Mouse (Mus musculus) embryonic facial prominence, embryonic 11.5 days (tissue): ENCODE data around the gene Smndc1. TPM values are rescaled to one million over a fixed set of nuclear protein-coding genes. Genes with fewer than 3 reads are reported as not detected.
A peak's percentile ranks its signal among the peaks of the same experiment; 100 is the strongest.

Experiments
- ATAC-seq: fragments of 200-750 bp; cut with Nextera tagmentation; replicated peaks from 2 replicates; pipeline ENCODE4 v1.8.0; 2017; ENCODE audit warnings: low read depth; ENCODE audit not compliant: insufficient number of reproducible peaks, low FRiP score, low TSS enrichment
- DNase-seq: peaks from one replicate; pipeline ENCODE4 v3.0.0-alpha.2; 2015; ENCODE audit warnings: low spot score
- H3K27ac ChIP-seq: fragments of 300-500 bp; sonication (generic); replicated peaks from 2 replicates; pipeline ENCODE4 v1.5.1; 2014; ENCODE audit warnings: mild to moderate bottlenecking, low read depth, low read length, control low read depth
- H3K27me3 ChIP-seq: fragments of 300-500 bp; sonication (generic); 2 replicates; pipeline ENCODE4 v1.6.1; 2014; ENCODE audit warnings: mild to moderate bottlenecking, low read length, moderate library complexity, mixed read lengths; ENCODE audit not compliant: control insufficient read depth, insufficient read depth
- H3K36me3 ChIP-seq: fragments of 300-500 bp; sonication (generic); replicated peaks from 2 replicates; pipeline ENCODE4 v1.6.1; 2014; ENCODE audit warnings: low read depth, mild to moderate bottlenecking, low read length, moderate library complexity, mixed read lengths; ENCODE audit not compliant: control insufficient read depth, insufficient read depth
- H3K4me1 ChIP-seq: fragments of 300-500 bp; sonication (generic); 2 replicates; pipeline ENCODE4 v1.6.1; 2014; ENCODE audit warnings: low read length, mixed read lengths; ENCODE audit not compliant: control insufficient read depth, insufficient read depth
- H3K4me2 ChIP-seq: fragments of 300-500 bp; sonication (generic); 2 replicates; pipeline ENCODE4 v1.6.1; 2014; ENCODE audit warnings: low read depth, mild to moderate bottlenecking, control low read depth, low read length, moderate library complexity
- H3K4me3 ChIP-seq: fragments of 300-500 bp; sonication (generic); 2 replicates; pipeline ENCODE4 v1.5.1; 2014; ENCODE audit warnings: low read depth, low read length, control low read depth
- H3K9ac ChIP-seq: fragments of 300-500 bp; sonication (generic); replicated peaks from 2 replicates; pipeline ENCODE4 v1.6.1; 2014; ENCODE audit warnings: mild to moderate bottlenecking, control low read depth, low read length
- H3K9me3 ChIP-seq: fragments of 300-500 bp; sonication (generic); replicated peaks from 2 replicates; pipeline ENCODE4 v1.6.1; 2016; ENCODE audit warnings: mild to moderate bottlenecking, low read length, inconsistent platforms, mixed read lengths; ENCODE audit not compliant: control insufficient read depth
- WGBS: fragments of 180-500 bp; shearing (Covaris S2); extraction: QIAGEN DNeasy Blood & Tissue Kit; methylation state at CpG from one replicate; pipeline ENCODE4 v1.1.7; 2014; 5-methylcytosine and 5-hydroxymethylcytosine counted together
- polyA plus RNA-seq: library from polyadenylated mRNA; unstranded; fragments of >200 nt; fragmentation: Nextera tagmentation; extraction: Ambion mirVana; gene quantifications from 2 replicates; pipeline ENCODE4 v1.2.1, GENCODE M21; 2014

The Smndc1 gene
- polyA plus RNA-seq, 1 experiment from 2014 or later, result 57.3 TPM

- H3K4me2 ChIP-seq, result no peak overlapping the region
- no peaks in the 10 kb centered on the region for H3K27me3 ChIP-seq
- no peaks in the 10 kb centered on the region; the same call in 1 of the 2 replicates for H3K36me3 ChIP-seq
- H3K9ac ChIP-seq, result no peak overlapping the region
- H3K4me1 ChIP-seq, result no peaks in the 10 kb centered on the region
- DNase-seq (no peak), ATAC-seq (no peak)
- H3K4me3 ChIP-seq, result no peak overlapping the region
- 81% methylated on average over 2 of the region's 2 CpGs for WGBS
- no peaks in the 10 kb centered on the region for H3K9me3 ChIP-seq
- H3K27ac ChIP-seq, result no peak overlapping the region
Observed at GRCm38 (mm10) chr19:53373570-53373969, 16.8 kb downstream of the Smndc1 start.

- no peaks in the 10 kb centered on the region for H3K4me1 ChIP-seq
- no peaks in the 10 kb centered on the region for H3K9me3 ChIP-seq
- DNase-seq (no peak), ATAC-seq (no peak)
- WGBS, result 92% methylated on average over 13 of the region's 13 CpGs
- H3K36me3 ChIP-seq, result no peaks in the 10 kb centered on the region; the same call in 1 of the 2 replicates
- H3K4me2 ChIP-seq, result no peak within 1 kb of the TSS
- no peak within 1 kb of the TSS for H3K4me3 ChIP-seq
- H3K9ac ChIP-seq, result no peak within 1 kb of the TSS
- no peaks in the 10 kb centered on the region for H3K27me3 ChIP-seq
- H3K27ac ChIP-seq, result no peak within 1 kb of the TSS
Observed at GRCm38 (mm10) chr19:53371666-53372065, 18.7 kb downstream of the Smndc1 start, which contains the start of gene Gm10197. TSS of gene Gm10197 (minus strand) at chr19:53371766.

DNA sequence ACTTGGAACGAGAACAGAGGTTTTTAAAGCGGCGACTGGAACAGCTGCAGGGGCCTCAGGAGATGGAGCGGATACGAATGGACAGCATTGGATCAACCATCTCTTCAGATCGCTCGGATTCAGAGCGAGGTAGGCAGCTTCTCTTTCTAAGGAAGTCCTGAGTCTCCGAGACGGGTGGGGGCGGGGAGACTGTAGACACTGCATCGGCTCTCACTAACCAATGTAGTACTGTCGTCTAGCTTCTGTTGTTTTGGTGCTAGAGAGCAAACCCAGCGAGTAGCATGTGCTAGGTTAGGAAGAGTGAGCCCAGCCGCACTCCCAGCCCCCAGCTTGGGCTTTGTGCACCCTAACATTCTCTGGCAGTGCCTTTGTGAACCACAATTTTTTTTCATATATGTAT is 20.1 kb downstream of the Smndc1 start:
- H3K4me3 ChIP-seq, result no peak overlapping the region
- ATAC-seq, result no peak
- H3K9me3 ChIP-seq, result no peaks in the 10 kb centered on the region
- no peak overlapping the region for H3K9ac ChIP-seq
- H3K4me1 ChIP-seq, result no peaks in the 10 kb centered on the region
- 73% methylated on average over 15 of the region's 15 CpGs for WGBS
- no peak overlapping the region for H3K27ac ChIP-seq
- DNase-seq, result no peak
- H3K27me3 ChIP-seq, result no peaks in the 10 kb centered on the region
- no peaks in the 10 kb centered on the region for H3K36me3 ChIP-seq
- no peak overlapping the region for H3K4me2 ChIP-seq

DNA sequence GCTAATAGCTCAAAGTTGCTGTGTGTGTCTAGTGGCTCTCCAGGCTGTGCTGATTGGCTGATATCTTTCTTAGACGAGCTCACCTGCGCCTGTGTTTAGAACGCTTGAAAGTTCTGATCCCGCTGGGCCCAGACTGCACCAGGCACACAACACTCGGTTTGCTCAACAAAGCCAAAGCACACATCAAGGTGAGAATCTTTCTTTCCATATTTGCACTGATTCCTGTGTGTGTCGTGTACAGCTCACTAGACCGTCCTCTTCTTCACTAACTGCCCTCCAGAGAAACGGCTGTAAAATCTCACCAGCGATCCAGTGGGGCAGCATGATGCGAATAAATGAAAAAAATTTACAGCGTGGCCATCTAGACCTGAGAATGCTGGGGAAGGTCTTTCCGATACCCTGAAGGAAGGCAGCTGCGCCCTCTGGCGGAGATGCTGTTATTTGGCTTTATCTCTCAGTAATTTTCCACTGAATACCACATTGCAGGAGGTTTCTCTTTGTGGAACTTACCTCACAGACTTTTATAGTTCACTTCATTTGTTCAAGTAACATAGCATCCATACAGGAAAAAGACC is 20.8 kb downstream of the Smndc1 start:
- Histone ChIP-seq H3K4me3 (no peak overlapping the region), H3K36me3 (no peaks in the 10 kb centered on the region), H3K4me1 (no peaks in the 10 kb centered on the region), H3K27ac (no peak overlapping the region), H3K4me2 (no peak overlapping the region), H3K27me3 (no peaks in the 10 kb centered on the region), H3K9ac (no peak overlapping the region), H3K9me3 (no peaks in the 10 kb centered on the region)
- DNase-seq, result peak; percentile 92
- no peak for ATAC-seq
- WGBS, result 39% methylated on average over 14 of the region's 14 CpGs

DNA sequence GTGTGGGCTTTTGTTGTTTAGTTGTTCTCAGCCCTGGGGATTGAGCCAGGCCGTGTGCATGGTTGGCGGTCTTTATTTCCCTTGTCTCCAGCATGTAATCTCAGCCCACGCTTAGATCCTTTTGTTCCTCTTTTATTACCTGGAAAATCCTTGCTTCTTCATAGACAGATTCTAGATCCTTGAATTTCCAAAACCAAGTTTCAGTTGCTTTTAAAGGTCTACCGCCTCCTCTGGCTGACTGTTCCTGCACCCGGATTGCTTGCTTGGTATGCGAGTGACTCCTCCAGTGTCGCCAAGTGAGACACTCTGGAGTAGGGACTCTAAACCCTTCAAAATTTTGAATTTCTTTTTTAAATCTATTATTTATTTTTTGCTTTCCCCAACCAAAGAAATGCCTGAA is 23.5 kb downstream of the Smndc1 start:
- Histone ChIP-seq H3K9me3 (no peaks in the 10 kb centered on the region), H3K4me2 (no peak overlapping the region), H3K27me3 (no peaks in the 10 kb centered on the region), H3K4me3 (no peak overlapping the region), H3K4me1 (no peaks in the 10 kb centered on the region), H3K36me3 (no peaks in the 10 kb centered on the region), H3K27ac (no peak overlapping the region), H3K9ac (no peak overlapping the region)
- DNase-seq (no peak), ATAC-seq (no peak)
- WGBS, result 90% methylated on average over 7 of the region's 7 CpGs

DNA sequence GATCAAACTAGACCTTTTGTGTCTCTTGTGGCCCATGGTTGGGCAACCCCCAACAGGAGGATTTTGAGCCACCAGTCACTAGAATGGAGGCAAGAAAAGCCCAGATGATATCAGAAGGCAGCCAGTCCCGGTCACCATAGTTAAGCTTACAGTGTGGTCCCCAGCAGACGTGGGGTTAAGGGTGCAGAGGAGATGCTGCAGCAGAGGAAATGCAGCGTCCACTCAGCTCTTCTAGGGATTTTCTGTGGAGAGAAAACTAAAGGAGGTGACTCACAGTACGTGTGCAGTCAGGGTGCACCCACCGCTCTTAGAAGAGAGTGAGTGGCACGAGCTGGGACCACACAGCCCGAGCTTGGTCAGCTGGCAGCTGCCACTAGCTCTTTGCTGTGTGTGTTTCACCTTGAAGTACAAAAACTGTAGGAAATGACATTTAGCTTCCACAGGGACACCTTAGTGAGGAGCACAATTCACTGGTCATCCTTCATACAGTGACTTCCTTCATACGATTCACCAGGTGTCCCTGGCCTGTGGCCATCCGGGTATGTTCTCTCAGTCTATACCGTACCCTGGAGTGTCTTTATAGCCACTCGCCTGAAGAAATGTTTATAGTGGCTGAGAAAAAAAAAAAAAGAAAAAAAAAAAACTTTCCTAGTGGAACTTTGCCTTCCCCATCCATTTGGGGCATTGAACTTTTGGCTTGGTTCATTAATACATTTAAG is 24.2 kb downstream of the Smndc1 start:
- Histone ChIP-seq H3K27me3 (no peaks in the 10 kb centered on the region), H3K27ac (no peak overlapping the region), H3K4me2 (no peak overlapping the region), H3K4me3 (no peak overlapping the region), H3K9ac (no peak overlapping the region), H3K36me3 (no peaks in the 10 kb centered on the region), H3K9me3 (no peaks in the 10 kb centered on the region), H3K4me1 (no peaks in the 10 kb centered on the region)
- DNase-seq, result no peak
- WGBS, result 84% methylated on average over 11 of the region's 11 CpGs
- ATAC-seq, result 0 out of 2 replicates have a peak, but pooled peaks have one; percentile 42

- Histone ChIP-seq H3K27me3 (no peaks in the 10 kb centered on the region), H3K9me3 (no peaks in the 10 kb centered on the region), H3K27ac (no peak overlapping the region), H3K9ac (no peak overlapping the region), H3K36me3 (no peaks in the 10 kb centered on the region), H3K4me2 (no peak overlapping the region), H3K4me3 (no peak overlapping the region), H3K4me1 (no peaks in the 10 kb centered on the region)
- ATAC-seq (no peak), DNase-seq (peak; percentile 58)
- WGBS, result 56% methylated on average over 9 of the region's 9 CpGs
Observed at GRCm38 (mm10) chr19:53364963-53365362, 25.4 kb downstream of the Smndc1 start.

GRCm38 (mm10) chr19:53364551-53364950 is 25.8 kb downstream of the Smndc1 start:
- no peaks in the 10 kb centered on the region for H3K4me1 ChIP-seq
- DNase-seq (no peak), ATAC-seq (no peak)
- WGBS, result 79% methylated on average over 2 of the region's 2 CpGs
- no peaks in the 10 kb centered on the region for H3K27me3 ChIP-seq
- H3K9ac ChIP-seq, result no peak overlapping the region
- no peak overlapping the region for H3K27ac ChIP-seq
- H3K4me2 ChIP-seq, result no peak overlapping the region
- no peak overlapping the region for H3K4me3 ChIP-seq
- H3K9me3 ChIP-seq, result no peaks in the 10 kb centered on the region
- H3K36me3 ChIP-seq, result no peaks in the 10 kb centered on the region
